Mouse (Mus musculus): ENCODE results near the gene Agpat3.

Gene Agpat3

GRCm38 (mm10) chr10:78325916-78326647, 26.2 kb downstream of the Agpat3 start:
- DNase-seq (ENCODE audit: low read depth in 1 of 2, low spot score in 2 of 2), result no peak

DNA sequence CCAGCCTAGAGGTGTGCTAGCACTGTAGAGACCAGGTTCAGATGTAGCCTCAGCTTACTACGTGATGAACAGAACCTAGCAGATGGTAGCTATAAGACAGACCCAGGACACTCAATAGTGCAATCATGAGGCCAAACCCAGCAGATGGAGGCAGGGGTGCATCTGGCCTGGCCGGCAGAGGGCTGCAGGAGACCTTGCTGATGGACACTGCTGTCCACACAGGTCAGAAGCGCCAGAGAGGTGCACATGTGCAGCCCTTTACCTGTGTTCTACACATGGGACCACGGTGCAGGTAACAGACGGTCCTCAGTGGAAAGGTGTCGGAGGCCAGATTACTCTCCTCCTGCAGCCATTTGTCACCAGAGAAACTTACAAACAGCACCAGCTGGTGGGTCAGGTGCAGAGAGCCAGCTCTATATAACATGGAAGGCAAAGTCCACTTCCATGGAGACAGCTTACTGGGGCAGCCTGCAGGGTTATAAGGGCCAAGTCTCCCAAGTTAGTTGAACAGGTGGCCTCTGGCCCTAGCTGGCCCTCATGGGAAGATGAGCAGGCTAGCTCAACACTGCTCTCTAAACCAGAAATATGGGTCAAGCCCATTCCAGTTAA, 27.6 kb downstream of the Agpat3 start:
- no peak for DNase-seq (ENCODE audit: low read depth in 1 of 2, low spot score in 2 of 2)

GRCm38 (mm10) chr10:78323214-78323880, 28.9 kb downstream of the Agpat3 start:
- no peak for DNase-seq (ENCODE audit: low read depth in 1 of 2, low spot score in 2 of 2)

- DNase-seq (ENCODE audit: low read depth in 1 of 2, low spot score in 2 of 2), result no peak
Observed at GRCm38 (mm10) chr10:78322806-78323205, 29.5 kb downstream of the Agpat3 start.

DNA sequence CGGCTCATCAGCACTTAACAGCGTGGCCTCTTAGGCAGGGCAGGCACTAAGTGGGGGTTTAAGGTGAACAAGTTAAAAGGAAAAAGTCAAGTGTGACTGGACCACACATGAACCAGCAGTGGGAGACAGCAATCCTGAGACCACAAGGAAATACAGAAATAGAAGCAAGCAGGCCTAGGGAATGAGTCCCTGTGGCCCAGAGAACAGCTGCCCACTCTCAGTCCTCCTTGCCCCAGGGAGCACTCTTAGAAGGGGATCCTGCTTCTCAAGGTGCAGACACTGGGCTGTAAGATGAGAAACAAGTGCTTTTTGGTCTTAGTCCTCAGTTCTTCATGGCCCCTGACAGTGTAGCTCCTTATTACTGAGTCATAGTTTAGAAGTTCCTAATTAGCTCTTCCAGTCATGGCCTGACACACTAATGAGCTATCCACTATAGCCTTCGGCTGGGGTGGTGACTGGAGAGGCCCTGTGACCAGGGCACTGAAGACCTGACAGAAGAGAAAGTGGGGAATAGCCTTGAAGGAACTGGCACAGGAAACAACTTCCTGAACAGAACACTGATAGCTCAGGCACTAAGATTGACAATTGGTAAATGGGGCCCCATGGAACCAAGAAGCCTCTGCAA, 31.0 kb downstream of the Agpat3 start:
- DNase-seq (ENCODE audit: low read depth in 1 of 2, low spot score in 2 of 2), result no peak

- no peak for DNase-seq (ENCODE audit: low read depth in 1 of 2, low spot score in 2 of 2)
Observed at GRCm38 (mm10) chr10:78320526-78320925, 31.8 kb downstream of the Agpat3 start.

- no peak for DNase-seq (ENCODE audit: low read depth in 1 of 2, low spot score in 2 of 2)
Observed at GRCm38 (mm10) chr10:78319940-78320339, 32.3 kb downstream of the Agpat3 start.

- no peak for DNase-seq (ENCODE audit: low read depth in 1 of 2, low spot score in 2 of 2)
Observed at GRCm38 (mm10) chr10:78317270-78317923, 34.9 kb downstream of the Agpat3 start.

DNA sequence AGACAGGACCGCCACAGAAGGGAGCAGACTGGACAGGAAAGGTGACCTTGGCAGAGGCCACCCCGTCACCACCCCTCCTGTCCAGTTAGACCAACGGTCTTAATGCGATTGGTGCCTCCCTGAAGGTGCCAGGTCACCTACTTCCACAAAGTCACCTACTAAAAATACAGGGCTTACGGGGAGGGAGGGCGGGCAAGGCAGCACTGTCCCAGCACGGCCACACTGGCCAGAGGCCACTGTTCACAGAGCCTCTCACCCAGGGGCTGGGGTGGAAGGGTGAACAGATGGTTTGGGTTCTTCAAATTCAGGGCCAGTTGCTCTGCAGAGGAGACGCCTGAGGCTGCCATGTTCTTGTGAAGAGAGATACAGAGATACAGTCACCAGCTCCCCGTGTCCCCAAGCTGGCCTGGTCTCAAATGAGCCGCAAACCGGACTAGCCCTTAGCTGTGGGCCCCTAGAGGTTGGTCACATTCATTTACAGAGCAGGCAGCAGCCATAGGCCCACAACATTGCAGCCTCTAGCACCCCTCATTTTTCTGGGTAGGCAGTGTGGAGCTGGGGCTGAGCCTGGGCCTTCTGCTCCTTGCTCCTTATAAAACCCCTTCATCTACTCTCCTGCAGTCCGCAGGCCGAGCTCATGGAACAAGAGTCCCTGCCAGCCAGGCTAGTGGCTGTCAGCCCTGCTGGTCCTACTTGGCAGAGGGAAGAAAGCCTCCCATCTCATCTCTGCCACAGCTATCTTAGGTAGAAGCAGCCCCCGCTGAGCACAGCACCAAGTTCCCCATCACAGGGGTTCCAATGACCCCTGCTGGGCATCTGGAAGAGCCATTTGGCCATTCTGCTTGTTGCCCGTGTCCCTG, 35.8 kb downstream of the Agpat3 start:
- no peak for DNase-seq (ENCODE audit: low read depth in 1 of 2, low spot score in 2 of 2)

DNA sequence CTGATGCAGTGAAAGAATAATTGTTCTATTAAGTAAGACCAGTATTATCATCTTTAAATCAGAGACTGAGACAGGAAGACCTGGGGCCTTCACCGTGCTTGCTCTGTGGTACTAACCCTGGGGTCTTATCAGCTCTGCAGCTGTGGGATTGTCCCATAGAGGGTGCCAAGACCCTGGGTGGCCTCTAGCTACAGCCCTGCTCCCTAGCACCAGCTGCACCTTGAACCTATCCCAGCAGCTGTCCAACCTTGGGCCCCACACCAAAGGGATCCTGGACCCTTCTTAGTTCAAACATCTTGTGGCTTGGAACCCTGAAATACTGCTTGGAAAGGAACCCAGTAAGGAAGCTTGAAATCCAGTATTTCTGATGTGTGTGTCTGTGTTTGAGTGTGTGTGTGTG, 37.1 kb downstream of the Agpat3 start:
- DNase-seq (ENCODE audit: low read depth in 1 of 2, low spot score in 2 of 2), result no peak

- no peak for DNase-seq (ENCODE audit: low read depth in 1 of 2, low spot score in 2 of 2)
Observed at GRCm38 (mm10) chr10:78311886-78312635, 40.2 kb downstream of the Agpat3 start.

GRCm38 (mm10) chr10:78310747-78311267, 41.5 kb downstream of the Agpat3 start:
- DNase-seq (ENCODE audit: low read depth in 1 of 2, low spot score in 2 of 2), result no peak

DNA sequence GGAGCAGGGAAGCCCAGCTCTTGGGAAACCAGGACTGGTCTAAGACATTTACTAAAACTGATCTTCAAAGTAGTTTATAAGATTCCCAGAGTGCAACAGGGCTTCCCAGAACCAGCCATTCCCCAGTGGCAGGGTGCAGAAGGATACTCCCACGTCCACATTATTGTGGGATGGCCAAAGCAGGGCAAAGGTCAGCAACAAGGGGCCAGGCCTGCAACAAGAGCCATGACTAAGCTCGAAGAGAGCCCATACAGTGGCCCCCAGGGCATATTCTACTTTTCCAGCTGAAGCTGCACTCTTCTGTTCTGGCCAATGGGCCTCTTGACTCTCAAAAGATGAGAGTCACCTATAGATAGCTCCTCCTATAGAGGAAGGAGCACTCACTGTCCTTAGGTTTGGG, 43.7 kb downstream of the Agpat3 start:
- DNase-seq (ENCODE audit: low read depth in 1 of 2, low spot score in 2 of 2), result no peak

- no peak for DNase-seq (ENCODE audit: low read depth in 1 of 2, low spot score in 2 of 2)
Observed at GRCm38 (mm10) chr10:78307391-78307790, 44.9 kb downstream of the Agpat3 start.

DNA sequence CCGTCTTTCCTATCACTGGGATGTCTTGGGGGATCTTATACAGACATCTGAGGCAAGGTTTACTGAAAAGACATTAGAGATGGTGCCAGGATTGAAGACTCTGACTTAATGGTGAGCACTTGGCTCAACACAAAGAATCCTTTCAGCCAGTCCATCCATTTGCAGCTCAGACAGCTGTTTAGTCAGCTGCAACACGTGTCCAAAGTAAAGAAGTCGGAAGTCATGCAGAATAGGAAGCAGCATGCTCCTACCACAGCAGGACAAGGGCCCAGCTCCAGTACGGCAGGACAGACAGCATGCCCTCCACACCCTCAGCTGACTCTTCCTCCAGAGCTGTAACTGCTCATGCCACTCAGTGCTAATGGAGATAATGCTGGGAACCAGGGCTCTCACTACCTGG, 46.3 kb downstream of the Agpat3 start:
- no peak for DNase-seq (ENCODE audit: low read depth in 1 of 2, low spot score in 2 of 2)

DNA sequence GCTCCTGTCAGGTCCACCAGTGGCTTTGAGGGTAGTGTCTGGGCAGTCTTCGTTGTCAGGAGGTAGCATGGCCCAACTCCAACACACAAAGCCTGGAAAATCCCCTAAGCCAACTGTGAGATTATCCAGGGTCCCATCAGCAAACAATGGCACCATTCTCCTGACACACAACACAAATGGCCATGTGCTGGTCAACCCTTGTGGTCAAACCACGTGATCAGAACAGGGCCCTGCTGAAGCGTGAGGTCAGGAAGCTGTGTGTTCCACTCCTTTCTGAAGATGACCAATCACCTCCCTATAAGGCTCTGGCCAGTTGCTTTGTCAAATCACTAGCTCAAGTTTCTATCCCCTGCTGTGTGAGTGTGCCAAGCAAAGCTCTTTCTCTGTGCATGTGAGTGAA, 47.3 kb downstream of the Agpat3 start:
- DNase-seq (ENCODE audit: low read depth in 1 of 2, low spot score in 2 of 2), result no peak

- no peak for DNase-seq (ENCODE audit: low read depth in 1 of 2, low spot score in 2 of 2)
Observed at GRCm38 (mm10) chr10:78303675-78304074, 48.6 kb downstream of the Agpat3 start.

DNA sequence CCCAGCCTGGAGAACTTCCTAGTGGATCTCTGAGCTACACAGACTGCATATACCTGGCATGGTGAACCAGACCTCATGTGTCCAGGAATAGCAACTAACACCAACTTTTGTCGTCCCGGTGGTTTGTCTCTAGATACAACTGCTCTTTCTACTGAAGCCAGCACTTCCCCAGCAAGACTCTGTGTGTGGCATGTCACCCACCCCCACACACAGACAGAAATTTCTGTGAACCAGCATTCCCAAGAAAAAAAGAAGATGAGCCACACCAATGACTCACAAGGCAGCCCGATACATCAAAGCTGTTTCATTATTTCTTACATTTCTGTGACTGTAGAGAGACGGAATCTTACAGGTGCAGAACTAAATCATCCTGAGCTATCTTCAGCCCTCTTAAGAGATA, 52.2 kb downstream of the Agpat3 start:
- no peak for DNase-seq (ENCODE audit: low read depth in 1 of 2, low spot score in 2 of 2)
